Mouse (Mus musculus): ENCODE measurements at regions not wholly inside any gene's neighbourhood (a gene's known extent, or its start where the extent isn't known, plus 50 kb on each side); places are given as distances from the start of the nearest gene placed in this dataset.
"Not testable (repeated sequence)": the region's sequence is repeated elsewhere in the genome, so short reads cannot be mapped to it uniquely, and the experiment has no call there.

GRCm38 (mm10) chr1:164993175-164993875, 58.0 kb upstream of the Xcl1 start:
- TF ChIP-seq CTCF, EP300 (IDR thresholded peaks at IDR 0.05; ENCODE audit: low read depth): not testable (repeated sequence)
